Mouse (Mus musculus) cerebellum, adult 9-10 months (tissue): ENCODE results near the gene Rgs6.
A peak's percentile ranks its signal among the peaks of the same experiment; 100 is the strongest.

Experiments used
- DNase-seq: peaks from one replicate; pipeline ENCODE4 v3.0.0; 2022

Gene Rgs6

DNA sequence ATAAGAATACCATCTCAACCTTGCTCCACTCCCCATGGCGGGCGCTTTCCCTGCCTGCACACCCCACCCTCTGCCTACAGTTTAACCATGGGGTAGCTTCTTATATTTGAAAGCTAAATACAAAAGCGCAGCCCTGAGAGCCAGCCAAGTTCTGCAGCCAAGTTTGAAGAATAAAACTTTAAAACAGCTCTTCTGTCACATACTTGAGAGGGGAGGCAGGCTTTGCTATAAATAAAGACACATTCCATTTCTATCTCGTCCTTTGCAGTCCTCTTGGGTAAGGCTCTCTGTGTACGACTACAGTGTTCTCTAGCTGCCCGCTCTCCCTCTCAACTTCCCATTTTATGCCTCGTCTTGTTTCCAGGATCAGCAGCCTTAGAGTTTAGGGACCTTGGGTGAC, 76.5 kb downstream of the Rgs6 start:
- DNase-seq, result no peak

DNA sequence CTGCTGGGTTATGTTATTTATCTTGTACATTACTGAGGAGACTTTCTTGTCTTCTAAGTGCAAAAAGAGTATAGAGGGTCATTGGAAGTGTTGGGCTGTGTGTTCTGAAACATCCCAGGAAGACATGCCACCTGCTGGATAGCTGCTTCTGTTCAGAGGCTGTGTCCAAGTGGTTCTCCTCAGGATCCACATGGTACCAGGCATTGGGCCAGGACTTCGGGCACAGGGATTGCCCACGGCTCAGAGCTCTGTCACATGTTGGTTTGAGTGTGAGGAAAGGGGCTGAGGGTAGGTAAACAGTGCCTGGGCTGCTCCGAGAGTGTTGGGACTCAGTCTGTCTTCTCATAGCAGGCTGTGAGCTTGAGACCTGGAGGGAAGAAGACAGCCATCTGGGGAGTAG, 79.3 kb downstream of the Rgs6 start:
- peak; percentile 30 for DNase-seq

DNA sequence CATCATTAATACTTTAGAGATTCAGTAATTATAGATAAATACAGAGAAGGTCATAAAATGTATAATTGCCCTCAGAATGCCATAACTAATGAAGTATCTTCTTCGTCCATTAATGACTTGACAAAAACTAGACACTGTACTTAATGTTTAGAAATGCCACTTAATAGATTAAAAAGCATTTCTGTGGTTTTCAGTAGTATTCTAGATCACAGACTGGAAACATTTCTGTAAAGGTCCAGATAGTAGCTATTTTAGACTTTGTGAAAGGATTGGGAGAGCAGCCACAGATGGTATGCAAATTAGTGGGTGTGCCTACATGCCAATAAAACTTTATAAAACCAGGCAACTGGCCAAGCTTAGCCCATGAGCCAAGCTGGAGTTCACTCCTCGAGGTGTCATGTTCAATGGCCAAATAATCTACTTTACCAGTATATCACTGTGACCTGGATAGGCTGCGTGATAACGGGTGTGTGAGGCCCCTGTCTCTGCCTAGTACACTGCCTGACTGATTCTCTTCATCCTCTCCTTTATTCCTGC, 82.2 kb downstream of the Rgs6 start:
- DNase-seq, result no peak

DNA sequence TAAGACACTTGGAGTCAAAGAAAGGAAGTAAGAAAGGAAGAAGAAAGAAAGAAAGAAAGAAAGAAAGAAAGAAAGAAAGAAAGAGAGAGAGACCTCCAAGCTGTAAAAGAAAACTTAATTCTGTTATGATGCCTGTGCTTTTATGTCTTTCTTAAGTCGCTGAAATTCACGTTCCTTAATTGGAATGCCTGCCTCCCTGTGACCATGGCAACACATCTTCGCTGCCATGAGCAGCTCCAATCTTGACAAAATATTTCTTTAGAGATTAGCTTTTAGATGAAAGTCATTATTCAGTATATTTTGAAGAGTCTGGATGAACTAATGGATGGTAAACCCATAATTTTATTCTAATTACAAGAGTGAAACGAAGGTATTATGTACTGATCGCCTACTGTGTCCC, 83.5 kb downstream of the Rgs6 start:
- no peak for DNase-seq

DNA sequence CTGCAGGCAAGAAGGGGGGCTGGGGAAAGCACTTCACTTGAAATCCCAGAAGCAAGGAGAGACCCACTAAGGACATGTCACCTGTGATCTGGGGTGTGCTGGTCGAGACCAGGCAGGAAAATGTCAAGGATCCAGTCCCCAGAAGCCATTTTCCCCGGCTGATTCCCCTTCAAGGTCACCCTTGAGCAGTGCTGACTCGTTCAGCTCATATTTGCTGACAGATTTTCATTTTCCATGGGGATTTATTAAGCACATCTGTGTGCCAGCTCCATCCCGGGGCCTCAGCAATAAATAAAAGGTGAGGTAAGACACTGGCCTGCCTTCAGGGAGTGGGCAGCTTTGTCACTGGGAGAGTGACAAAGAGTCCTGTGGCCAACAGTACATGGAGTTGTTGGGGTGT, 87.0 kb downstream of the Rgs6 start:
- DNase-seq, result no peak

DNA sequence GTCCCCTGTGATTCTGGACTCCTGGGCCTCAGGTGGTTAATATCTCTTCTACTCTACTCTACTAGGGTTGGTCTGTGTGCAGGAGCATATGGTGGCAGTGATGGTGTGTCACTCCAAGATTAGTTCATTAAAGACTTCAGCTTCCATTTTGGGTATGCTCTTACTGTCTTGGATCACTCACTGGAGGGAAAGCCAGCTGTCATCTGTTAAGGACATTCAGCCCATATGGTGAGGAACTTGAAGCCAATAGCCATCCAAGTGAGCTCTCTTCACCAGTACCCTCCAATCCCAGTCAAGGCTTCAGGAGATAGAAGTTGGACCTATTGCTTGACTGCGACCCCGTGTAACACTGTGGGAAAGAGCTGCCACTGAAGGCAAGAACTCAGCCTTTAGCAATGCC, 98.9 kb downstream of the Rgs6 start:
- no peak for DNase-seq

DNA sequence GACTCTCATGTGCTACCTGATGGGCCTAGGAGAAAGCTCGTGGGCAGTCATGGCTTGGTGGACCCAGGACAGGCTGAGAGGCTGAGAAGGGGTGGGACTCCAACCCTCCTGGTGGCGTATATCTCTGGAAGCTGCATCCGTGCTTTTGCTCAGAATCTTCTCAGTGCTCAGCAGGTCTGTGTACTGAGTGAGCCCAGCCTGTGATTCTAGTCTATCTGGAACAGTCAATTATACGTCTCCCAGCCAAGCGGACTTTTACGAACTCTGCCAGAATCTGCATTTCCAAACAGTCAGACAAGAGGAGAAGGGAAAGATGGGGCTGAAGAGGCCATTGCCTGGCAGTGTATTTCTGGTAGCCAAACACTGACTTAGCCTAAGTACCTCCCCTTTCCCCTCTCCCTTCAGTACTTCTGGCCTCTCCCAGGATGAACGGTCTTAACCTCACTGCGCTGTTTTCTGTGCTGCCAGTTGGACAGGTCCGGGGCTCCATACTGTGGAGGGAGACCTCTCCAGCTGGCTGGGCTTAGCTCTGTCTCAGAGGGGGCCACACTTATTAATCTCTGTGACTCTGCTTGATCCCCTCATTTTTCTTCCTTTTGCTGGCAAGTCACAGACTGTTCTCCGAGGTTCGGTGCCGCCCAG, 110.9 kb downstream of the Rgs6 start:
- DNase-seq, result no peak

DNA sequence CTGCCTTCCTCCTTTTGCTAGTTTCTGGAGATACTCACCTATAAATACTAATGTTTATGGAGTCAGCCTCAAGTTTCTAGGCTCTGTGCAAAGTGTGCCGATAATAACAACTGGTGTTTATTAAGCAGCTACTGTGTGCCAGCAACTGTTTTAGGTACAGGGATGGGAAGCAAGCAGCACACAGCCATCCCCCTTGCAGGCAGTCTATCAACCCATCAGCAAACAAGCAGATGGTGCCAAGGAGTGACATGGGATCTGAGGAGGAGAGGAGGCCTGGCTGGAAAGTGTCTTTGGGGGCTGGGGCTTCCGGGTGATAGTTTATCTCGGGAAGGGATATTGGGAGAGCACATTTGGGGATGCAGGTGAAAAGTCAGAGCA, 111.4 kb downstream of the Rgs6 start:
- no peak for DNase-seq

DNA sequence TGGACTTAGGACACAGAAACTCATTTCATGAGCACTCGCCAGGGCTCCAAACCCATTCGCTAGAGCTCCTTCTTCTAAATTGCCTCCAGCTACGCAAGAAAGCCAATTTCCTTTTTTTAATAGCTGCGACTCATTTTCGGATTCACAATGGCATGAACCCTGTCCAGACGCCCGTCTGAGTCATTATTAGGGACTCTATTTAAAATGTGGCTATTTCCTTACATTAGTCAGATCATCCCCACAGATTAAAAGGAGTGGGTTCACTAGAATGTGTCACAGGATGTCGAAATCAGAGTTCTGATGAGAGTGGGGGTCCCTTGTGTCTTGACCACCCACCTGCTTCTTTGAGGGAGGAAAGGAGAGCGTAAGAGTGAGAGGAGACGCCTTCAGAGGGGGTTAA, 112.1 kb downstream of the Rgs6 start:
- DNase-seq, result no peak

DNA sequence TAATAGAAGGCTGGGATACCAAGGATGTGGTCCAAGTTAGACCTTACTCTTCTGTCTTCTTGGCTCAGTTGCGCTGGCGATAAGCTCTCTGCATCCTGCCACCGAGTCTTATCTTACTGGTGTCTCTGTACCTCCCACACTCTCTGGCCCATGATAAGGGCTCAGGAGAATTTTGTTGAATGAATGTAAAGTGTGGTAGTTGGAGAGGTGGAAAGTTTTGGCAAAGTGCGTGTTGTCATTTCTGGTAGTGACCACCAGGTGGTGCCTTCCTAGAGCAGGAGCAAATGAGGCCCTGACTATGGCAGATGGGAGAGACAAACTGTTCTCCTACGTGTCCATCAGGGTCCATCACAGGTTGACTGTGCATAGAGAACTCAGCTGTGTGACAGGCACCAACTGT, 112.7 kb downstream of the Rgs6 start:
- peak; percentile 39 for DNase-seq

DNA sequence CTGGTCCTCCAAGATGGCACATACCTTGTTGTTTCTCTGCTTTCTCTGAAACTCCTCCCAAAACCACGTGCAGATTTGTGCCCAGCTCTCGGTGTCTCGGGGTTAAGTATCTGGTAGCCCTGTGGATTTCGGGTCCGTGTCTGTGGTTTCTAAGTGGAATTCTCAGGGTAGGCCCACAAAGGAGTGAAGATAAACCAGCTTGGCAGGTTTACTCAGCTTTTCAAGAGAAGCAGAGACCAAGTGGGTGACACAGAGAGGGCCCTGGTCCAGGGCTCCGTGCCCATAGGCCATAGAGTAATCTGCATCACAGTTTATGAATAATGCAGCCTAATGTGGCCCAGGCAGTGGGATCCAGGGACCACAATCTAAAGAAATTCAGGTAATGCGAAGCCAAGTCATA, 113.3 kb downstream of the Rgs6 start:
- no peak for DNase-seq

DNA sequence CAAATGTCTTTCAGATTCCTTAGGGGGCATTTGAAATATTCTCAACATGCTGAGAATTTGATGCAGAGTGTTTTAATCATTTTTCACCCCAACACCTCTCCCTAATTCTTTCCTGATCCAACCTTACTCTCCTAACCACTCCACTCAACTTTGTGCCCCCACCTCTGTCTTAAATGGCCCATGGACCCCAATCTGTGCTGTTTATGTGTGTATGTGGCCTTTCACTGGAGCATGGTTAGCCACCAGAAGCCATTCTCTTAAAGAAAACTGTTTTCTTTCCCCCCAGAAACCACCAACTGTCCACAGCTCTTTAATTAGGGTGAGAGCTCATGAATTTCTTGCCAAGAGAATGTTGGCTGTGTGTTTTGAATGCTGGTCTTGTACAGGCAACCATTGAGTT, 122.3 kb downstream of the Rgs6 start:
- DNase-seq, result no peak

DNA sequence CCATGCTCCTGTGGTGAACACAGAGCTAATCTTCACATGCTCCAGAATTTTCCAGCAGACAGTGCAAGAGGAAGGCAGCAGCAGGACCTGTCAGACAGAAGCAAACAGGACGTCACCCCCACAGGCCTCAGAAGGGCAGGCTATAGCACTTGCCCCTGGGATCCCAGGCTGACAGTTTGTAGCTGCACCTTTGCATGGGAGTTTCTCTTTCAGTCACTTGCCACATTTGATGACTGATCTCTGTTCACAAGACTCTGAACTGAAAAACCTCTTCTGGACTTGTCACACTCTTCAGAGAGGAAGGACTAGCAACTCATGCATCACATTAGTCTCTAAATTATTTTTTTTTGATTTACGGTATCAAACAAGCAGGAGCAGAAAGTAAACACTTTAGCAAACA, 126.2 kb downstream of the Rgs6 start:
- no peak for DNase-seq

DNA sequence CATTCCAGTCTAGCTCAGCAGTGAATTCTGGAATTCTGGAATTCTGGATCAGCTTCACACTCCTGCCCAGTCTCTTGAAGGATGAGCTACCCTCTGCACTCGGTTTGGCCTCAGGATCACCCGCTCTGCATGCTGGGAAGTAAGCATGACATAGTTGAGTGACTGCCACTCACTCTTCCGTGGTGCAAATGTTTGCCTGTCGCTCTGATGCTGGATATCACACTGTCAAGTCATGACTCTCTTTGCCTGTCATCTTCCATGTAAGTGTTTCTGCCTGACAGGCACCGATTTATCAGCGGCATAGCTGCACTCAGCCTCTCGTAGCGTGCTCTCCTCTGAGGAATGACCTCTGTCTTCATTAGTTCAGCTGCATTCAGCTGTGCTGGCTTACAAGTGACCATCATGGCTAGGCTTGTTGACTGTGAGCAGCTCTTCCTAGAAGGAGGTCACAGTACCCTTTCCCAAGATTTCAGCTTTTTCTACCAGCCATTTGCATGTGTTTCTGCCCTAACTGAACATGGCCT, 135.0 kb downstream of the Rgs6 start:
- no peak for DNase-seq

DNA sequence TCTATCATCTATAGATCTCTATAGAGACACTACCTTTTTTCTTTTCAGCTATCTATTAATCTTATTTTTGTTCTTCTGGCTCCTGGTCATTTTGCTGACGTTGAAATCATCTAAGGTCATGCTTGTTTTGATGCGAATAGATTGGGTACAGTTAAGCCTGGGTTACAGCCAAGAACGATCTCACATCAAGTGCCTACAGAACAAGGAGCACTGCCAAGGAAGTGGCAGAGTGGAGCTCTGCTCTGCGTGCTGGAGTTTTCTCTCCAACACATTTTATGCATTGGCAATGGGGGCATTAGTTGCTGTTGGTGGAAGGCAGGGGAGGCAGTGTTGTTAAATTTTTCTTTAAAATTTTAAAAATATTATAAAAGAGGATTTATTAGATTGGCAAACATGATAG, 138.2 kb downstream of the Rgs6 start:
- no peak for DNase-seq

DNA sequence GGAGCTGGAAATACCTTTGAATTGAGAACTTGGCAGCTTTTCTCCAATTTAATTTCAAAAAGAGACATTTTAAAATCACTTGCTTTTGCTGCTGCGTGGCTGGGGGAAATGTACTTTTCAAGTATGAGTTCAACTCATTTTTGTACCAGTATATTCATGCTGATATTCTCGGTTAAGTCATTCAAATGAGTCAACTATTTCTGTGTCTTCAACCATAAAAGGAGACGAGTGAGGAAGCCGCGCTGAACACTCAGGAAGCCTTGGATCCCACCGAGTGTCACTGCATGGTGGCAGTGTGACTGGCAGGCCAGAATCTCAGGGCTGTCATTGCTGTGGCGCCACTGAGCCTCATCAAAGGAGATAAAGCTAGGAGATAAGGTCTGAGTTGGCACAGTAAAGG, 143.5 kb downstream of the Rgs6 start:
- DNase-seq, result no peak

DNA sequence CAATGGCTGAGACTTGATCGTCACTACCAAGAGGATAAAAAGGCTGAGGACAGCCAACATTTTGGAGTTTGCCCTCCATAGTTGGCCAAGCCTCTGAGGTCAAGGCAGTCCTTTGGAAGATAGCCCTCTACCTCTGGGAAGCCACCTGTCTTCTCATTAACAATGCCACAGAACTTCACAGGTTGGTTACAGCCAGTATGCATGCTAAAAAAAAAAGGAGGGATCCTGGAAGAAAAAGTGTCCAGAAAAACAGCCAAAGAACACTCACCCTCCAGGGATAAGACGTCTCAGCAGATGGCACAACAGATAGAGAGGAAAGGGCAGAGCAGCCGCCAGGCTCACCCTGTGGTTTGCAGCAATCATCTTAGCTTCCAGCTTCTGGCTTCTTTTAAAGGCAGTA, 154.9 kb downstream of the Rgs6 start:
- peak; percentile 5 for DNase-seq

DNA sequence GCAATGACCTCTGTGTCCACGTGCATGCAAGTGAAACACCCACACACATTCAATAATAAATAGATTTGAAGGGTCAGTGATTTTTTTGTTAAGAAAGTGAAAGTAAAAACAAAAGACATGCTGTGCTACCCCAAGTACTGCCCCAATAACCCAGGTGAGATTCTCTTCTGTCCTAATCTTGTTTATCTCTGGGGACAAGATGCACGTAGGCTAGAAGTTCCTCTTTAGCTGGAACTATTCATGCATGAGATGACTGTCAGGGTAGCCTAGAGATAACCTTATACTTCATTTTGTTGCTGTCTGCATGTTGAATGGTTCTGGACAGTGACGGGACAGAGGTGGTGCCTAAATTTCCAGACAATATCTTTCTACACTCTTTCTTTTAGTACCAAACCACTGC, 155.9 kb downstream of the Rgs6 start:
- DNase-seq, result no peak

DNA sequence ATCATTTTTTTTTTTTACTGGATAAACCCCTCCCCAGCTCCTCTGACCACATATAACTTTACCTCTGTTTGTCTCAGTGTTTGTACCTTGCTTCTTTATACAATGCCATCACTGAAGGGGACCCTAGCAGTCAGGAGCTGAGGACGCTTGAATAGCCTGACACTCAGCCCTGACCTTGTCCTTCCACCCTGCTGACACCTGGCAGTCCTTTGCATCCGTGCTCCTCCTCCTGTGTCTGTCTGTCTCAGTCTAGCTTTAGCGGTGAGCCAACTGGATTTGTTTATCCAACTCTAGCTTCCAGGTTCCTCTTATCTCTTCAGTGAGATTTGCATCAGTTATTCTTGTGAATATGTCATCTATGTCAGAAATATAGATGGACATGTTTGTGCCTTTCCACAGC, 156.7 kb downstream of the Rgs6 start:
- DNase-seq, result no peak

DNA sequence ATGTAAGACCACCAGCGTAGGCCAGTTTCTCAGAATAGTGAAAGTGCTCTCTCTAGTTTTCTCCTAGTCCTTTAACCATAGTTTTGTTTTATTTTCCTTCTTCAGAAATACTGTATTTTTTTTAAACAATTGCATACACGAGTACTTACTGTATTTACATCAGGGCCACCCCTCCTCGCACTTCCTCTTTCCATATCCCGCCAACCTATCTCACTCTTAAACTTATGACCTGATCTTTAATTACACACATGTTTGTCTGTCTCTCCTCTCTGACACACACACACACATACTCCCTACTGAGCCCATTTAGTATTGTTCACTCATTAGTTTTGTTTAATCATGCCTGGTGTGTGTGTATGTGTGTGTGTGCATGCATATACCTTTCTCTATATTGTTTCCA, 159.0 kb downstream of the Rgs6 start:
- DNase-seq, result no peak

DNA sequence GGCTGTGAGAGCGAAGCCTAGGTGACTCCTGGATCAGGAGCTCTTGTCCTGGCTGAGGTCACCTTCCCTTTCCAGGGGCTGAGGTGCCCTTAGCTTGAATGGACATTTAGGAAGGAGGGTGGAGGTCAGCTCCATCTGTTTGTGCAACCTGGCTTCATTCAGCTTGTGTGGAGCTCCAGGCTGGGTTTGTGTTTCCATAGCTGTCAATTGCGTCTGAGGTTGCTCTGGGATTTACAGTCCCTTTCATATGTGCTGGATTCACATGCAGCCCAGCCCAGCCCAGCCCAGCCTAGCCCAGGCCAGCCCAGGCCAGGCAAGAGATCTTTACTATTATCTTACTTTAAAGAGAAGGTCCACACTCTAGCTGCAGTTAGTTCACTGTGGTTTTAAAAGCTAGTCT, 163.8 kb downstream of the Rgs6 start:
- DNase-seq, result no peak

DNA sequence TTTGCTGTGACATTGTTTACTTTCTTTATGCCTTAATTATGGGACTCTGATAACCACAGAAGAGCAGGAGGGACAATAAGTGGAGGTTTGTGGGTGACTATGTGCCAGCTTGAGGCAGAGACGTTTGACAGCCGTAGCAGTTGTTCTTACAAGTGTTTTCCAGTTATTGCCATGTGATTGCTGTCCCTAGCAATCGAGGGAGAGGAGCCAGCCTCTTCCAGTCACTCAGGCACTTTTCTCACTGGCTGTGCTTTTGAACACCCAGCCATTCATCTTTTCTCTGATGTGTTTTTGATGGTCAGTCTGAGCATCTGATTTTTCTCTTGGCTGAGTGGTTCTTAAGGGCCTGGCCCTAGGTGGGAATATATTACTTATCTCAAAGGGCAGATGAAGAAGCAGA, 166.4 kb downstream of the Rgs6 start:
- DNase-seq, result no peak

DNA sequence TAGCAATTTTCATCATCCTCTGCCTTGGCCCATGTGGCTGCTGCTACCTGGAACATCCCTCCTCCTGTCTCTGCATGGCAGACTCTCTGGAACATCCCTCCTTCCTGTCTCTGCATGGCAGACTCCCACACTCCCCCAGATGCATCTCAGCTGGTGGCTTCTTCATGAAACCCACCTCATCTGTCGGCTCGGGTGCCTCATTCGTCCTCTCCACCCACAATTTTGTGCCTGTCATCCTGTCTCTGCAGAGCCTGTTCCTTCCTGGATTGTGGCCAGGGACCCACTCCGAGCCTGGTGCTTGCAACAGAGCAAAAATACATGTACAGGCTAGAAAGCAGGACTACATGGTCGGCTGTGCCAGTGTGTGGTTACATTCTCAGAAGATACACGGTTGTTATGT, 168.7 kb downstream of the Rgs6 start:
- DNase-seq, result no peak

DNA sequence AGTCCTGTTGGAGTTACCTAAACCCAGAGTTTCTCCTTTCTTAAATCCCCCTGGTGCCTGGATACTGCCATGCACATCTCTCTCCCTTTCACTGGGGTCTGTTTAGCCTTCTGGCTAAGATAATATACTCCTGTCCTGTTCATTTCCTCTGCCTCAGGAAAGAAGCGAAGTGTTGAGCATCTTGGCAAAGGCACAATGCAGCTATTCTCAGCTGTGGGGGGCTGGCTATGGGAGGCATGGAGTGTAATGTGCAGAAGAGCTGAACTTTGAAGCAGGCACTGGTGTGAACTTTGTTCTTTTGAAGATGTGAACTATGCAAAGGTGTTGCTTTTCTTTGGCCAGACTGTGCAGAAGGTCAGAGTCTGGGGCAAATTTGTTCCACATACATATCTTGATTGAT, 169.3 kb downstream of the Rgs6 start:
- DNase-seq, result no peak

DNA sequence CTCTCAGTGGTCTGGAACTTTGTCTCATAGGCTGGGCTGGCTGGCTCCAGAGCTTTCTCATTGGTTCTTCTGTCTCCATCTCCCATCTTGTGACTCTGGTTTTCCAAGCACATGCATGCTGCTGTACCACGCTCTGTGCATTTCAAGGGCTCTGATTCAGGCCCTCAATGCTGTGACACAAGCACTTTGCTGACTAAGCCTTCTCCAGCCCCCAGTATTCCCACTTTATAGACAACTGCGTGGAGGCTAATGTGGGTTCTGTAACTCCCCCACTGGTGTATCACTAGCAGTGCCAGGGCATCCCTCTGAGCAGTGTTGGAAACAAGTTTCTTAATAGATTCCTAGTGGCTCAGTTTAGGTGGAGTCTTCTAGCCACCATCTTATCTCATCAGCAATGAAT, 174.0 kb downstream of the Rgs6 start:
- no peak for DNase-seq
